Mouse (Mus musculus) thymus, adult 2 months (tissue): Measurements from ENCODE around the gene Nfx1. TPM values are rescaled to one million over a fixed set of nuclear protein-coding genes. Genes with fewer than 3 reads are reported as not detected.

Source experiments
- DNase-seq: peaks from one replicate; pipeline ENCODE4 v3.0.0; 2021
- H3K27ac ChIP-seq: fragments of 200-500 bp; 2 replicates; pipeline ENCODE4 v1.5.1; 2012; ENCODE audit warnings: low read length, control low read depth; ENCODE audit not compliant: control insufficient read depth, insufficient read depth
- H3K27me3 ChIP-seq: fragments of 200-500 bp; 2 replicates; pipeline ENCODE4 v1.6.1; 2012; ENCODE audit warnings: mild to moderate bottlenecking, low read length, moderate library complexity, mixed read lengths; ENCODE audit not compliant: control insufficient read depth, insufficient read depth
- H3K36me3 ChIP-seq: fragments of 200-500 bp; 2 replicates; pipeline ENCODE4 v1.6.1; 2012; ENCODE audit warnings: mild to moderate bottlenecking, low read length, moderate library complexity; ENCODE audit not compliant: control insufficient read depth, insufficient read depth
- H3K4me1 ChIP-seq: fragments of 200-500 bp; replicated peaks from 2 replicates; pipeline ENCODE4 v1.6.1; 2012; ENCODE audit warnings: low read length; ENCODE audit not compliant: control insufficient read depth, insufficient read depth
- H3K4me3 ChIP-seq: fragments of 200-500 bp; 2 replicates; pipeline ENCODE4 v1.5.1; 2012; ENCODE audit warnings: mild to moderate bottlenecking, low read length, control low read depth, moderate library complexity; ENCODE audit not compliant: control insufficient read depth, insufficient read depth
- CTCF ChIP-seq: fragments of 200-500 bp; IDR thresholded peaks from 2 replicates; pipeline ENCODE4 v1.5.1; 2012; ENCODE audit warnings: mild to moderate bottlenecking, control low read depth, low read length, moderate library complexity, borderline replicate concordance; ENCODE audit not compliant: control insufficient read depth, poor library complexity, insufficient read depth; ENCODE audit errors: extremely low read depth
- POLR2A ChIP-seq: fragments of 200-500 bp; IDR thresholded peaks from 2 replicates; pipeline ENCODE4 v1.6.1; 2012; ENCODE audit warnings: mild to moderate bottlenecking, low read length, control low read depth, moderate library complexity; ENCODE audit not compliant: control insufficient read depth, poor library complexity, insufficient read depth; ENCODE audit errors: extremely low read depth
- WGBS: fragments of 180-500 bp; shearing (Covaris S2); methylation state at CpG from one replicate; pipeline ENCODE4 v1.1.7; 2018; 5-methylcytosine and 5-hydroxymethylcytosine counted together
- polyA plus RNA-seq: library from polyadenylated mRNA; depleted of rRNA; stranded (reverse); fragments of >200 nt; gene quantifications from 2 replicates; pipeline ENCODE4 v1.2.3, GENCODE M21; 2012

Gene Nfx1
- polyA plus RNA-seq, 1 experiment: 43.4 TPM

DNA sequence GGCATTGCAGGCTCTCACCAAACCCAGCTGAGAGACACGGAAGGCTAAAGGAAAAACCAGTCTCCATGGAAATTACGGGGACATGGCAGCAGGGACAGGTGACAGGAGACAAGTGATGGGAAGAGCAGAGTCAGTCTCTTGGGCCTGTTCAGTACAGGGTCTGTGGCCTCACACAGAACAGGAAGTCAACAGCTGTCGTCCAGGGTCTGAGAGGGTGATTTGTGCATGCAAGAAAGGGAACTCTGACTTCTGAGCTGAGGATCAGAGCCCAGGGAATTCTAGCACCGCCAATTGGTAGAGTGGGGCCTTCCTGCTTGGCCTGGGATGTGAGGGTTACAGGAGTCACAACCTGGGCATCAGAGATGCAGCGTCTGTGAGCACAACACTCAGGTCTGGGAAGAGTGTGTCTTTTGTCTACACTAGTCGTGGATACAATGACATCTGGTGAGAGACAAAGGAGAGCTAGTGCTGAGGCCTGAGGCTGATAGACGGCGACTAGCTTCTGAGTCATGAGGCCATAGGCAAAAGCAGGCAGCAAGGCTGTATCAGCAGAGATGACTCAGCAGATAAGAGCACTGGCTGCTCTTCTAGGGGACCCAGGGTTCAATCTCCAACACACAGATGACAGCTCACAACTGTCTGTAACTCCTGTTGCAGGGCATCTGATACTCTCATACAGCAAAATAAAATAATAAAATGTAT is 55.5 kb downstream of the Nfx1 start:
- no peaks in the 10 kb centered on the region for H3K4me1 ChIP-seq
- peaks cover 13% of the 10 kb centered on the region for H3K36me3 ChIP-seq
- no peak for DNase-seq
- no peaks in the 10 kb centered on the region for H3K27me3 ChIP-seq
- TF ChIP-seq CTCF (no peak), POLR2A (no peak)
- 69% methylated on average over 8 of the region's 8 CpGs for WGBS
- no peak overlapping the region for H3K4me3 ChIP-seq
- H3K27ac ChIP-seq: no peak overlapping the region

DNA sequence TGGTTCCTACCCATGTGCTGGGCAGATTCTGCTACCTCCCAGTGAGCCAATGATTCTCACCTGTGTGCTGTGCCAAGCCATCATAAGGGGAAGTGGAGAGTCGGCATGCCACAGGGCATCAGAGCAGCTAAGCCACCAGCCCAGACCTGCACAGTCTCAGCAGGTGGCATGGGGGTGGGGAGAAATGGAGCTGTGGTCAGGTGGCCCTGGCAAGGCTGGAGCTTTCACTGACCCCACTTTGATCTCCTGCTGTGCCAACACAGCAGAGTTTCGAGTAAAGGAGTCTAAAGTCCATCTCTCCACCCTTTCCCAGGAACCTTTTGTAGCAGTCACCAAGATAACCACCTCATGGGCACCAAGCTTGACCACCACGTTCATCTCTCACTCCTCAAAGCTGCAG is 57.2 kb downstream of the Nfx1 start:
- WGBS: 68% methylated on average over 3 of the region's 3 CpGs
- no peaks in the 10 kb centered on the region for H3K4me1 ChIP-seq
- H3K4me3 ChIP-seq: no peak overlapping the region
- peaks cover 4% of the 10 kb centered on the region; the same call in 1 of the 2 replicates for H3K36me3 ChIP-seq
- TF ChIP-seq POLR2A (no peak), CTCF (no peak)
- no peak for DNase-seq
- H3K27ac ChIP-seq: no peak overlapping the region
- H3K27me3 ChIP-seq: no peaks in the 10 kb centered on the region

DNA sequence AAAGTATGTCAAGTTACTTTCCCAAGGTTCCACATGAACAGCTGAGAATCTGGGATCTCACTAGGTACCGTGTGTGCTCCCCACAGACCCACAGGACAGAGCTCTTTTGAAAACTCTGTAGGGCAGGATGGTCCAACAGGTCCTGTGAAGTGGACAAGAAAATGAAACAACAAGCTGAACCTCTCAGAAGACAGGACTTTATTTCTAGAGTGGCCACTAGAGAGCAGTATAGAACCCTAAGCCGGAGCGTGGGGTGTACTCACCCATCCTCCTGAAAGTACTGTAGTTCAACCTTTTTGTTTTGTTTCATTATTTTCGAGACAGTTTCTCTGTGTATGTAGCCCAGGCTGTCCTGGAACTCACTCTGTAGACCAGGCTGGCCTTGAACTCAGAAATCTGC is 57.6 kb downstream of the Nfx1 start:
- DNase-seq: peak; percentile 4
- WGBS: 79% methylated on average over 4 of the region's 4 CpGs
- Histone ChIP-seq H3K4me1 (no peaks in the 10 kb centered on the region), H3K36me3 (peaks cover 3% of the 10 kb centered on the region; the same call in 1 of the 2 replicates), H3K4me3 (no peak overlapping the region), H3K27me3 (no peaks in the 10 kb centered on the region), H3K27ac (no peak overlapping the region)
- TF ChIP-seq CTCF (no peak), POLR2A (no peak)

DNA sequence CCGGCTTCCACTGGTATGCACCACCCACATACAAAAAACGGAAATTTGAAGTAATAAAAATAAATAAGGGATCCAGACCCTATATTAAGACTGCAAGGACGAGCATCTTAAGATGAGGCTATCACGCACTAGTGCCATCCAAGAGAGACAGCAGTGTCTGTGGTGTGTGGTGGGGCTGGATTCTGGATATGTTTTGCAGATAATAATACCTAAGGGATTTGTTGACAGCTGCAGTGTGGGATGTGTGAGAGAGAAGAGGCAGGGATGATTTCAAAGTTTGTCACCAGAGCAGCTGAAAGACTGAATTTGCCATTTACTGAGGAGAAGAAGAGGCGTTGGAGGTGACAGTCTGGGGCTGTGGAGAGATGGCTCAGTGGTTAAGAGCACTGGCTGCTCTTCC is 58.7 kb downstream of the Nfx1 start:
- WGBS: 98% methylated on average over 5 of the region's 5 CpGs
- Histone ChIP-seq H3K27me3 (no peaks in the 10 kb centered on the region), H3K36me3 (no peaks in the 10 kb centered on the region), H3K4me1 (no peaks in the 10 kb centered on the region), H3K4me3 (no peak overlapping the region), H3K27ac (no peak overlapping the region)
- no peak for TF ChIP-seq POLR2A
- no peak for TF ChIP-seq CTCF
- no peak for DNase-seq

DNA sequence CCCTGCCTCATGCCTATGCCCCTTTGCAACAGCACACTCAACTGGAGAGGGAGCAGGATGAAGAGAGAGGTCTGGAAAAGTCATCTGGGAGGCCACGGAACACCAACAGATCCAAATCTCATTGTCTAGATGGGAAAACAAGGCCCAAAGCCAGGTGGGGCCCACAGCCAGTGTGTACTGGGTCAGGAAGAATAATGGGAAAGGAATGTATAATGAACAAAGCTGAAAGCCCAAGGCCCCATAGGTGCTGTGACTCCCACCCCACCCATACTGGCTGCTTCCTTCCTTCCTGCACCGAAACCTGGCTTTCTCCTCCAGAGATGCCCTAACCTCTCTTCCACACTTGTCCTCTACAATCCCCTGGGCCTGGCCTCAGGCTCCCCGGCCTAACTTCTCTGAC is 60.5 kb downstream of the Nfx1 start:
- H3K27ac ChIP-seq: no peak overlapping the region
- H3K4me1 ChIP-seq: no peaks in the 10 kb centered on the region
- DNase-seq: no peak
- H3K27me3 ChIP-seq: no peaks in the 10 kb centered on the region
- no peak overlapping the region for H3K4me3 ChIP-seq
- 88% methylated on average over 3 of the region's 3 CpGs for WGBS
- TF ChIP-seq POLR2A: no peak
- no peak for TF ChIP-seq CTCF
- H3K36me3 ChIP-seq: no peaks in the 10 kb centered on the region

DNA sequence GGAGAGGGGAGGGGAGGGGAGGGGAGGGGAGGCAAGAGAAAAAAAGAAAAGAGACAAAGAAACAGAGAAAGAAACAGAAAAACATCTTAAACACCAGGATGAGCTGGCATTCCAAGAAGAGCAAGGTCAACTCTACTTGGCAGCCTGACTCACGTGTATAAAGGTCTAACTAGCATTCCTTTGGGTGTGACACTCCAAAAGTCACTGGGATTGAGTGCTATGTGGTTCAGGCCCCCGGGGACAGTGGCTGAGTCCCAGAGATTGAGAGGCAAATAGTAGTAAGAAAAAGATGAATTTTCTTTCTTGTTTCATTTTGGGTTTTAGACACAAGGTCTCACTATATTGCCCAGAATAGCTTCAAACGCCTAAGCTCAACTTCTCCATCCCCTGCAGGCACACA is 67.2 kb downstream of the Nfx1 start:
- no peak for TF ChIP-seq POLR2A
- Histone ChIP-seq H3K4me3 (no peak overlapping the region), H3K27ac (no peak overlapping the region), H3K4me1 (no peaks in the 10 kb centered on the region), H3K36me3 (no peaks in the 10 kb centered on the region), H3K27me3 (no peaks in the 10 kb centered on the region)
- whole genome bisulfite sequencing: 91% methylated on average over 3 of the region's 3 CpGs
- no peak for DNase-seq

DNA sequence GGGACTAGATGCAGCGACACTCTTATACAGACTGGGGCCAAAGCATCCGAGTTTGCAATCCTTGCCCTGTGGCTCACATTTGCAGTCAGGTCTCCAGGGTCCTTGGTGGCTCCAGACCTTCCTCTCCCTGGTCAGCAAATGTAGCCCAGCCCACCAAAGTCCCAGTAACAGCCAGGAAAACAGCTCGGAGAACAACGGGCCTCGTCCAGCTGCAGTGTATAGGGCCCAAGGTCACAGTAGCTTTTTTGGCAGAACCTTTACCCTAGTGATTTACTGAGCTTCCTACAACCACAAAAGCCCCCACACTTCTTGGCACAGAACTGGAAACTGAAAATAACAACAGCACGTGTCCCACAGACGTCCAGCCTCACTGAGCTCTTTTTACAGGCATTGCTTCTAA is 70.3 kb downstream of the Nfx1 start:
- DNase-seq: no peak

More for the DNA sequence above, 70.3 kb downstream of the Nfx1 start:
- no peaks in the 10 kb centered on the region for H3K27me3 ChIP-seq
- H3K4me1 ChIP-seq: no peaks in the 10 kb centered on the region
- WGBS: 75% methylated on average over 7 of the region's 7 CpGs
- no peak overlapping the region for H3K4me3 ChIP-seq
- H3K36me3 ChIP-seq: no peaks in the 10 kb centered on the region
- H3K27ac ChIP-seq: no peak overlapping the region
- TF ChIP-seq CTCF (no peak), POLR2A (no peak)
